ENCODE assay signal across 19 mouse cellular contexts in genomic region chr4:120332405-120332933, GRCm38 (mm10). TPM values are rescaled to one million over a fixed set of nuclear protein-coding genes. Genes with fewer than 3 reads are reported as not detected.
DNase-seq lines count a peak whose midpoint lies in the region; ATAC-seq lines count a peak whose summit lies in the region.
"Had no signal": no experiment of that assay in that cellular context is flagged by ENCODE, and none has a peak within 500 bp of the region (broad histone marks: within the 10 kb centered on the region; RNA-seq: fewer than 3 reads in every experiment).

No protein-coding gene starts in this region.

- intact Hi-C loops in heart, postnatal 36 days (cut with DNase I): no loop called here

- no peaks in the 10 kb centered on the region for H3K36me3 ChIP-seq in heart, embryonic 10.5 days
- no peaks in the 10 kb centered on the region for H3K36me3 ChIP-seq in forebrain, embryonic 14.5 days (ENCODE audit: control insufficient read depth, insufficient read depth, low read length)
- H3K36me3 ChIP-seq in hindbrain, embryonic 14.5 days (replicated peaks; ENCODE audit: control insufficient read depth, insufficient read depth): no peaks in the 10 kb centered on the region
- no peaks in the 10 kb centered on the region for H3K36me3 ChIP-seq in midbrain, embryonic 14.5 days (ENCODE audit: control insufficient read depth, insufficient read depth, low read length)
- H3K36me3 ChIP-seq: embryonic facial prominence, embryonic 13.5 days; kidney, embryonic 15.5 days had no signal

- peaks cover 31% of the 10 kb centered on the region for H3K27me3 ChIP-seq in heart, embryonic 10.5 days (ENCODE audit: insufficient read depth, poor library complexity, severe bottlenecking)
- H3K27me3 ChIP-seq in forebrain, embryonic 14.5 days (replicated peaks; ENCODE audit: control insufficient read depth, insufficient read depth, low read length): no peaks in the 10 kb centered on the region
- no peaks in the 10 kb centered on the region for H3K27me3 ChIP-seq in hindbrain, embryonic 14.5 days (ENCODE audit: control insufficient read depth, insufficient read depth, low read length)
- H3K27me3 ChIP-seq in midbrain, embryonic 14.5 days (ENCODE audit: control insufficient read depth, insufficient read depth, low read length): no peaks in the 10 kb centered on the region

- H3K9me3 ChIP-seq in heart, embryonic 10.5 days: no peaks in the 10 kb centered on the region
- H3K9me3 ChIP-seq in forebrain, embryonic 14.5 days (replicated peaks; ENCODE audit: control insufficient read depth, low read length): no peaks in the 10 kb centered on the region
- no peaks in the 10 kb centered on the region for H3K9me3 ChIP-seq in hindbrain, embryonic 14.5 days (ENCODE audit: control insufficient read depth, low read length)
- no peaks in the 10 kb centered on the region for H3K9me3 ChIP-seq in midbrain, embryonic 14.5 days (ENCODE audit: control insufficient read depth, low read length)
- H3K9me3 ChIP-seq: embryonic facial prominence, embryonic 13.5 days; kidney, embryonic 15.5 days had no signal

- peak; percentile 45 for DNase-seq in heart, embryonic 10.5 days (ENCODE audit: low spot score)
- DNase-seq in heart, postnatal 36 days: no peak
- peak; percentile 51 for DNase-seq in forebrain, embryonic 14.5 days (ENCODE audit: low spot score)
- peak; percentile 31 for DNase-seq in hindbrain, embryonic 14.5 days (ENCODE audit: low spot score)
- peak; percentile 19 for DNase-seq in midbrain, embryonic 14.5 days
- DNase-seq in thymus, postnatal 0 days (ENCODE audit: low spot score): no peak
- DNase-seq in kidney, adult 8-10 months: no peak
- DNase-seq in cerebellum, postnatal 4 days (ENCODE audit: low spot score in 2 of 2): no peak
- DNase-seq: adrenal gland, adult 8-10 months; layer of hippocampus, postnatal 36 days; lung, adult 2 months; lung, postnatal 36 days; spleen, adult 18-20 months; thymus, postnatal 14 days had no signal

- H3K4me1 ChIP-seq in heart, embryonic 10.5 days: no peaks in the 10 kb centered on the region
- peaks cover 12% of the 10 kb centered on the region; the same call in 1 of the 2 replicates for H3K4me1 ChIP-seq in forebrain, embryonic 14.5 days (ENCODE audit: control insufficient read depth, insufficient read depth, low read length)
- peaks cover 10% of the 10 kb centered on the region; the same call in 1 of the 2 replicates for H3K4me1 ChIP-seq in hindbrain, embryonic 14.5 days (replicated peaks; ENCODE audit: control insufficient read depth, insufficient read depth, low read length)
- H3K4me1 ChIP-seq in midbrain, embryonic 14.5 days (ENCODE audit: control insufficient read depth, insufficient read depth, low read length): peaks cover 16% of the 10 kb centered on the region
- H3K4me1 ChIP-seq: embryonic facial prominence, embryonic 13.5 days; kidney, embryonic 15.5 days had no signal

- H3K9ac ChIP-seq in forebrain, embryonic 14.5 days (ENCODE audit: low read length): no peak overlapping the region
- H3K9ac ChIP-seq in hindbrain, embryonic 14.5 days: peak overlapping the region; percentile 22; the same call in 1 of the 2 replicates
- H3K9ac ChIP-seq in midbrain, embryonic 14.5 days (replicated peaks; ENCODE audit: low read length): no peak overlapping the region
- H3K9ac ChIP-seq: embryonic facial prominence, embryonic 13.5 days; kidney, embryonic 15.5 days had no signal

- 53% methylated on average over 7 of the region's 7 CpGs for WGBS in heart, embryonic 10.5 days
- 14% methylated on average over 7 of the region's 7 CpGs for WGBS in forebrain, embryonic 14.5 days
- 32% methylated on average over 7 of the region's 7 CpGs for WGBS in hindbrain, embryonic 14.5 days
- WGBS in midbrain, embryonic 14.5 days: 16% methylated on average over 7 of the region's 7 CpGs

- peak; percentile 68 for ATAC-seq in forebrain, embryonic 14.5 days
- peak; percentile 68; the same call in 1 of the 2 replicates for ATAC-seq in hindbrain, embryonic 14.5 days (ENCODE audit: low FRiP score)
- peak; percentile 40; the same call in 1 of the 2 replicates for ATAC-seq in midbrain, embryonic 14.5 days (ENCODE audit: low FRiP score, low TSS enrichment)

- H3K4me3 ChIP-seq in heart, embryonic 10.5 days: no peak overlapping the region
- no peak overlapping the region for H3K4me3 ChIP-seq in forebrain, embryonic 14.5 days (ENCODE audit: low read depth, low read length)
- no peak overlapping the region for H3K4me3 ChIP-seq in hindbrain, embryonic 14.5 days (replicated peaks; ENCODE audit: low read length)
- H3K4me3 ChIP-seq in midbrain, embryonic 14.5 days (replicated peaks; ENCODE audit: low read depth, low read length): no peak overlapping the region
- H3K4me3 ChIP-seq: embryonic facial prominence, embryonic 13.5 days; kidney, embryonic 15.5 days had no signal

- H3K27ac ChIP-seq in heart, embryonic 10.5 days: no peak overlapping the region
- H3K27ac ChIP-seq in forebrain, embryonic 14.5 days (ENCODE audit: low read depth, low read length): peak overlapping the region; percentile 78
- H3K27ac ChIP-seq in hindbrain, embryonic 14.5 days: peak overlapping the region; percentile 79
- H3K27ac ChIP-seq in midbrain, embryonic 14.5 days (replicated peaks; ENCODE audit: low read depth, low read length): peak overlapping the region; percentile 70
- H3K27ac ChIP-seq: embryonic facial prominence, embryonic 13.5 days; kidney, embryonic 15.5 days had no signal

- H3K4me2 ChIP-seq in forebrain, embryonic 14.5 days (ENCODE audit: low read length): 0 out of 2 replicates have a peak overlapping the region, but pooled peaks have one; percentile 29
- H3K4me2 ChIP-seq in hindbrain, embryonic 14.5 days (replicated peaks): no peak overlapping the region
- peak overlapping the region; percentile 16; the same call in 1 of the 2 replicates for H3K4me2 ChIP-seq in midbrain, embryonic 14.5 days (ENCODE audit: low read length)
- H3K4me2 ChIP-seq: embryonic facial prominence, embryonic 13.5 days; kidney, embryonic 15.5 days had no signal

RNA-seq across cellular contexts. Expression of gene Foxo6, which starts 45.3 kb away (rescaled TPM):
- 0.07 and 0.20 TPM in 2 replicates for polyA plus RNA-seq in heart, embryonic 10.5 days (2016; fragmentation: Nextera tagmentation; extraction: Ambion mirVana)
- 1 to 10 TPM; 2.3 to 4.6 TPM for total RNA-seq in heart, postnatal 36 days (2021)
- polyA plus RNA-seq in forebrain, embryonic 14.5 days (2014; fragmentation: Nextera tagmentation; extraction: Ambion mirVana): 4.9 and 6.5 TPM in 2 replicates
- polyA plus RNA-seq in hindbrain, embryonic 14.5 days (2014; fragmentation: Nextera tagmentation; extraction: Ambion mirVana): 1.0 and 1.4 TPM in 2 replicates
- polyA plus RNA-seq in midbrain, embryonic 14.5 days (2014; fragmentation: Nextera tagmentation; extraction: Ambion mirVana): 2.0 and 2.6 TPM in 2 replicates
- polyA plus RNA-seq in thymus, postnatal 0 days (2015; fragmentation: Nextera tagmentation; extraction: Ambion mirVana): not detected in 2 replicates
- total RNA-seq: granulocyte monocyte progenitor cell, adult 5-6 weeks; liver, adult 2 months; neutrophil, adult 5-6 weeks had no signal

Comparison
In these comparisons a context has a peak if more than half of its experiments do, and no peak if none do; other contexts are left out.
1. DNase-seq: peak in heart, embryonic 10.5 days (single experiment), forebrain, embryonic 14.5 days (single experiment), hindbrain, embryonic 14.5 days (single experiment) and midbrain, embryonic 14.5 days (single experiment); none in heart, postnatal 36 days (0 of 2), thymus, postnatal 0 days (single experiment), kidney, adult 8-10 months (0 of 2) and cerebellum, postnatal 4 days (0 of 2).
2. Peak in every context shown above with its lines, with median percentiles within 50 percentile points of each other: ATAC-seq.